Mouse (Mus musculus): ENCODE results near the gene Olfr1134.
"Not testable (repeated sequence)": the region's sequence is repeated elsewhere in the genome, so short reads cannot be mapped to it uniquely, and the experiment has no call there.

Olfr1134 gene

DNA sequence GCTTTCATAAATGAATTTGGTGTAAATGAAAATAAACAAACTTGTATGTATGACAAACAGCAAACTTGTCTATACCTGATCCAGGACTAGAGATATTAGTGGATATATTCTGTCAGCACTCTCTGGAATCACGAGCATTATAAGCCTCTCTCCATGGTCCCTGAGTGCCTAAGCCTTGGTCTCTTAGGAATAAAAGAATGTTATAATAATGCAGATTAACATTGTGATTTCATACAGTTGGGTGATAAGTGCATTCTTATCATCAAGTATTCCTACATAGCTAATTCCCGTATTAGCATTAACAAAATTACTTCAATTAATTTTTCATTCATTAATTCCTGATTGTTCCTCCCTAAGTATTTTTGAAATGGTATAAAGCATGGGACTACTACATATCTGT, at the start of gene Olfr1134:
Olfr1134 (minus strand) TSS at position 101 of the 400 bp plus-strand sequence.
- DNase-seq (ENCODE audit: low read depth): no peak

DNA sequence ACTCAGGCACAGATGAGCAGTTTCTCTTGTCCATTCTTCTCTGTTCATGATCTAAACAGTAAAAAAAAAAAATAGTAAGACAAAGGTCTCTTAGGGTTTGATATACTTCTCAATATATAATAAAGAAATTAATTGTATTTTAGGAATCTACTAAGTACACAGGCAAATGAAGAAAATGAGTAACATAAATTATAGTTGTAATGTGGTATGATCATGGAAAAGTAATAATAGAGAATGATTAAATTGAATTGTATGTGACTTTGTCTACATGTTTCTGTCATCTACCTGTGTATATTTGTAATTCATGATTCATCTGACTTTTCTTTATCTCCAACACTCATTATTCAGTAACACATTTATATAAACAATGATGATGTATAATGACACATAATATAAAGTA, 35.6 kb upstream of the Olfr1134 start, which contains the start of gene Olfr1136:
Olfr1136 (minus strand) TSS at position 101 of the 400 bp plus-strand sequence.
- no peak for DNase-seq (ENCODE audit: low read depth)

DNA sequence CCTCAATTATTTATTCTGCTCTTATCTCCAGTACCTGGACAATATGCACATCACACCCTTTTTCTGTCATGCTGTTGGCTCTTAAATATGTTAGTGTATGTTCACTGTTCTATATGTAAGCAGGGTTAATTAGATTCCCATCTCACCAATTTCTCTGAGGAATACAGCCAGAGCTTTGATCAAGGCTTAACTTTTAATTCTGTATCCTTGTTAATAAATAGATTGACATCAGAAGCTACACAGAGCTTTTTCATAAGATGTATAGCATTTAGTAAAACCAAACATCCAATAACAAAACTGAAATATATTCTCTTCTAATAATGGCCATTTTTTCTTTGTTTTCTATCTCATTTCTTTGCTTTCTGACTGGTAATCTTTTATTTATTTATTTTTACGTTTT, 15.3 kb upstream of the Olfr1134 start, which contains the start of gene Olfr1135:
Olfr1135 (minus strand) TSS at position 101 of the 400 bp plus-strand sequence.
- DNase-seq (ENCODE audit: low read depth): no peak

DNA sequence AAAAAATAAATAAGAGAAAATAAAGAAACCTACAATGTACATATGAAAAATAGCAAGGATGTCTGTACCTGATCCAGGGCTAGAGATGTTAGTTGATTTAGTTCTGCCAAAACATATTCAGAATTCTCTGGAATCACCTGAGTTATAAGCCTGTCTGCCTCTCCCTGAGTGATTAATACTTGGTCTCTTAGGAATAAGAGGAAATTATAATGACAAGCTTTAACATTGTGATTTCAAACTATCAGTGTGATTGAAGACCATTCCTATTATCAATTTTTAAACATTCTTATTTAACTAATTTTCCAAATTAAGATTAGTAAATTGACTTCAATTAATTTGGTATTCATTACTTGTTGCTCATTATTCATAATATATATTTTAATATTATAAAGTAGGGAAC, 11.0 kb downstream of the Olfr1134 start, which contains the start of gene Olfr1133:
Olfr1133 (minus strand) TSS at position 101 of the 400 bp plus-strand sequence.
- no peak for DNase-seq (ENCODE audit: low read depth)

DNA sequence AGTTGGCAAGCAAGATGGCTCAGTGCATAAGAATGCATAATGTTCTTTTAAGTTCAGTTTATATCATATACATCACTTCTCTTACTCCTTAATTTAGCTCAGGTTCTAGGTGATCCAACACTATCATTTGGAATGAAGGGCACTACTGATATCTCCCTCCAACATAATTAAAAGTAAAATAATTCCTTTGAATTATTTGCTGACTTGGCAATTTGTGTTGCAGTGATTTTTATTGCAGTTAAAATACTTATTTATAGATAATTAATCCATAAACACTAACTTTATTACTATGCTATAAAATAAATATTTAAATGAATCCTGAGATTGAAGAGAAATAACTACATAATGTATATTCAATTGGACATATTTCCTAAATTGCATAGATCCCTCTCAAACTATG, 15.8 kb downstream of the Olfr1134 start:
- no peak for DNase-seq (ENCODE audit: low read depth)

DNA sequence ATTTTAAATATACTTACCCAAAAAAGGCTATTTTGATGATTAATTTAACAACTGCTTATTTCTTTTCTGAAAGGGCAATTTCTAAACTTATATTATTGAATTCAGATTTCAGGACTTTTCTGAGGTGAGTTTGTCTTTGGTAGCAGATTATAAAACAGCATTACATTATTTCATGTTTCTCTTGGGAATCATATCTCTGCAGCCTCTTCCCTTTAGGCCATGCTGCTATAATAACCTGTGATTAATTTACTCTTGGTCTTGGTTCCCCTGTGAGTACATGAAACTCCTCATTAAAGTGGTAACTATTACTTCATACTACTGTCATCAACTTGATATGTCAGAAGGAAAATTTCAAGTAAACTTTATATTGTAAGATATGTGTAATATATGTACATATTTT, 20.8 kb downstream of the Olfr1134 start, which contains the start of gene Olfr1132:
Olfr1132 (minus strand) TSS at position 101 of the 400 bp plus-strand sequence.
- DNase-seq (ENCODE audit: low read depth): no peak

DNA sequence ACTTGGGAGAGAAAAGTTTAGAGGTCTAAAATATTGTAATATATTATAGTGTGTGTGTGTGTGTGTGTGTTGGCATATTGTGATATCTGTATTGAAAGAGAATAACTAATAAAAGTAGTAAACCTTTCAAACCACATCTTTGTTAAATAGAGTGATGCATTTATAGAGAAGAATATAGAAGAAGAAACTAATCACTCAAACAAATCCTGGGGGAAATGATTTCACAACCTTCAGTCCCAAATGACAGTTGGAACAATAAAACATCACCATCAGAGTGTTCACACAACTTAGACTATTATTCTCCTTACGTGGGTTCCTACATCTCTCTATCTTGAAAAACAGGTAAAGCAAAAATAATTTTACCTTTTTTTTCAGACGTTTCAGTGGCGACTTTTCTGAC, 31.5 kb downstream of the Olfr1134 start, which contains the start of gene Olfr1131:
Olfr1131 (plus strand) TSS at position 301 of the 400 bp plus-strand sequence.
- no peak for DNase-seq (ENCODE audit: low read depth)

DNA sequence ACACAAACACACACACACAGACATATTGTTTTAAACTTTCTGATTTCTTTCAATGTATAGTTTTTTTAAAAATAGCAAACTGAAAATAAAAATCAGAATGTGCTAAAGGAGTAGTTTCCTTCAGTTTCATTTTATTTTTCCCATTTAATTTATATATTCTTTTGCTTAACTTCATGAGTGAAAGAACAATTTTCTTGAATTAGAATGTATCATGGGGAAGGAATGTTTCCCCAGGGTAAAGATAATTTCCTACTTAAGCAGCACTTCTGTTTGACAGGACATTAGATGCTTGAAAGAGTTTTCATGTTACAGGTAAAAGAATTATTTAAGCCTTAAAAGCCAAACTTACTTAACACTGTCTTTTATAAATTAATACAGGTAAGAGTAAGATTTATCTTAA, 52.3 kb downstream of the Olfr1134 start, which contains the start of gene Olfr1130:
Olfr1130 (plus strand) TSS at position 301 of the 400 bp plus-strand sequence.
- DNase-seq (ENCODE audit: low read depth): not testable (repeated sequence)

All from c-Kit-positive CD71-negative TER-119-negative erythroid progenitor cells, embryonic 14.5 days (primary cell).